Mouse (Mus musculus): ENCODE data around the gene Casz1.

Casz1 gene

GRCm38 (mm10) chr4:148804137-148804779 is at the start of gene Casz1:
Casz1 (plus strand) TSS chr4:148804429.
- peak; percentile 99 for DNase-seq

- DNase-seq, result no peak
Measured at GRCm38 (mm10) chr4:148758863-148759262, 45.4 kb upstream of the Casz1 start.

DNA sequence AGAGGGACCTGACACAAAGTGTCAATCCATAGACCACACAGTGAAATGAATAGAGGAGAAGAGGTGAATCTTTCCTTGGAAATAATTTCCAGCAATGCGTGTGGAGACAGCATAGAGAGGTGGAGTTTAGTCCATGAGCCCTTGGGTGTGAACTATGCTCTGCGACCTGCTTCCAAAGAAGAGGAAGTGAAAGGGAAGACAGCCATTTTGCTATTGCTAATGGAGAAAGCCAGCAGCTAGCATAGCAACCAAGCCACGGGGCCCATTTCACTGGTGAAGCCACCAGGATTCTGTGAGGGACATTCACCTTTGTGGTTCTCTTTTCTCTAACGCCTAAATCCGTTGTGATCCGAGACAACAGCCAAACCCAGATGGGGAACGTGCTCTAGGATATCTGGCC is 44.1 kb upstream of the Casz1 start:
- no peak for DNase-seq

- no peak for DNase-seq
Measured at GRCm38 (mm10) chr4:148766021-148766775, 38.0 kb upstream of the Casz1 start.

- DNase-seq, result peak; percentile 90
Measured at GRCm38 (mm10) chr4:148767655-148768305, 36.4 kb upstream of the Casz1 start.

DNA sequence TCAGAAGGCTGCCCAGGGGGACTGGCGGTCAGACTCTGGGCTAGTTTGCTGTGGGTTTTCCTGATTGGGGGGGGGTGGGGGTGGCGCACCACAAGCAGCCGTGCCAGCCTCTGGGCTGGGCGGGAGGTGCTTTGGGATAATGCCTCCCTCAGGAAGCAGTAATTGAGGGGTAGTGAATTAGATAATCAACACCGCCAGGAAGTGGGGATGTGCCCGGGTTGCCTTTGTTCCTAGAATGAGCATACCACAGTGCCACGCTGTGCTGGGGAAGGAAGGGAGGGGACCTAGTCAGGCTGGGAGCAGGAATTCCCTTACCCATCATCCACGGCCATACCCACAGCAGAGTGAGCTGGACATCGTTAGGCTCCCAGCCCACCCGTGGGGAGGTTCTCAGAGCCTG is 35.6 kb upstream of the Casz1 start:
- DNase-seq, result no peak

- peak; percentile 84 for DNase-seq
Measured at GRCm38 (mm10) chr4:148770582-148771408, 33.4 kb upstream of the Casz1 start.

DNA sequence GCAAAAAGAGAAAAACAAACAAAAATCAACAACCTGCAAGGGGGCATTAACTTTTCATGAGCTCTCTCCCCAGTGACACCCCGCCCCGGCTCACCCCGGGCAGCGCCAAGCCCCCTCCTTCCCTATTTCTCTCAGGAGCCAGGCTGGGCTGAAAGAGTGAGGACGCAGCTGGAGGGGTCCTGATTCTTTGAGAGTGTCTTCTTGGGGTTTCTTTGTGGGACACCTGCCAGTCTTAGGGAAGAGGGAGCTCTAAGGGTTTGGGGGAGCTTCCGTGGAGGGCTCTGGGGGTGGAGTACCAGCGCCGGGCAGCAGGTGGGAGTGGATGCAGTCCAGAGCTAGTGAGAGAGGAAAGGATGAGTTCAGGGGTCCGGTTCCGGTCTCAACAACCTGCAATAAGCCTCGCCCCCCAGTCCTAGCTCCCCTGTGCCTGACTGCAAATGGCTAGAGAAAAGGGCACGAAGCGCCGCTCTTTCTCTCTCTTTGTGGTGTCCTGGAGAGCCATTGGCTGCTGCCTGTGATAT is 32.8 kb upstream of the Casz1 start:
- DNase-seq, result no peak

GRCm38 (mm10) chr4:148772658-148773057 is 31.6 kb upstream of the Casz1 start:
- no peak for DNase-seq

DNA sequence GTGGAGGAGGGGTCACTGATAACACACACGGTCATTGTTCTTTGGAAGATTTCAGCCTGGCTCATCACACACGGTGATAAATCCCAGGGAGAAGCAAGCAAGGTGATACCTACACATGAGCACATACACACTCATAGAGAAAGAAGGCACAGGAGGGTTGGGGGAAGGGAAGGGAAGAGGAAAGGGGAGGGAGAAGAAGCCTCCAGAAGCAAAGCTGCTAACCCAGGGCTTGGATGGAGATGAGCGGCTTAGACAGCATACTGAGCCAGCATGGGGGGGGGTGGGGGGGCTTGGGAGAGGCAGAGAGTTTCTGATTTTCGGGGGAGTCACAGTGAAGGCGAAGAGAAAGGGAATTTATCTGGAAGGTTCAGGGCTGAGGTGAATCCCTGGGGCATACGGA is 30.2 kb upstream of the Casz1 start:
- no peak for DNase-seq

GRCm38 (mm10) chr4:148775476-148776269 is 28.6 kb upstream of the Casz1 start:
- peak; percentile 87 for DNase-seq

GRCm38 (mm10) chr4:148780097-148780621 is 24.1 kb upstream of the Casz1 start:
- peak; percentile 86 for DNase-seq

- no peak for DNase-seq
Measured at GRCm38 (mm10) chr4:148781516-148781915, 22.7 kb upstream of the Casz1 start.

DNA sequence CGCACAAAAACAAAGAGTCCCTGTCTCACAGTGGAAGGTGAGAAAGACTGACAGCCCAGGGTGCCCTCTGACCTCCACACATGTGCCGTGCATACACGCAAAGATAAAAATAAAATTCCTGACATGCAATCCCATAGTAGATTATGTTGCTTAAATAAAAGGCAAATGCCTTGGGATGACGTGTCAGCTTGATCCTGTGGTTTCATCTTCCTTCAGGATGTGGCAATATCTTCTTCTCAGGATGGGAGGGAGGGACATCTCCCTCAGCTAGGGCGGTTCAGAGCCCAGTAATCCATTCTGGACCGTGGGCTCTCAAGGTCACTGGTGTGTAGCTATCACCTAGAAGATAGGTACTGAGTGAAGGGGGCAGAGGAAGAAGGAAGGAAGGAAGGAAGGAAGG is 21.3 kb upstream of the Casz1 start:
- DNase-seq, result no peak

- DNase-seq, result peak; percentile 97
Measured at GRCm38 (mm10) chr4:148783760-148784159, 20.5 kb upstream of the Casz1 start.

DNA sequence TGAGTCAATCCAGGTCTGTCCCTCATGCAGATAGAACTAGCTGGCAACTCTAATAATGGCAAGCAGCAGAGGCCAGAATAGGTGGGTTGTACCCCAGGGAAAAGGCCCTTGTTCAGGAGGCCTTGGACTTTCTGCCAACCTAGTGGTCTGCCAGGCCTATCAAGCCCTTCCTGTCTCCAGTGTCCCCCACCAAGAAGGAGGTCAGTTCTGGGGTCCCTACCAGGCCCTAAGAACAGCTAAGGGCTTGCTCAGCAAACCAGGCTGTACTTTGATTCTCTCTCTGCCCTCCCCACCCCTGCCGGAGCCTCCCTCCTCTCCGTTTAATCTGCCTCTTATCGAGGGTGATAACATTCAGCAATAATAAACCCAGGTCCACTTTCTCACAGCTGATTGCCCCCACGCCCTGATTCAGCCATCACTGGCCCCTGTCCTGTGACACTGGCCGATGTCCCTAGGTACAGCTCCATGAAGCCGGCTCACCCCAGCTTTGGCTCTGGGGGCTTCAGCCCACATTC is 19.1 kb upstream of the Casz1 start:
- DNase-seq, result peak; percentile 90

DNA sequence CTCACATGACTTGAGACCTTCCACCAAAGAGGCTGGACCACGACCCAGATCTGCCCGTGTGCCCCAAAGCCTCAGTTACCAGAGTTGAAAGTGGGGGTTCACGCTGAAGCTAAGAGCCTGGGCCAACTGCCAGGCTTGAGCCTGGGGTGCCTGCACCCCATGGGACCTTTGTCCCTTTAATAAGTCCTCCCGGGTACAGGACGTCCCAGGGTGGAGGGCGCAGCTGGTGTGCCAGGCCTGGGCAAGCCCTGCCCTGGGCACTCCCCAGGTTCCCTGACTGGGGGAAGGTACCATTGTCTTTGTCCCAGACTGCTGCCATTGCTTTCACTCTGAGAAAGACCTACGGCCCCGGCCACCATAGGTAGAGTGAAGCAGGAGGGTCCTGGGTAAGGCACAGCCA is 18.2 kb upstream of the Casz1 start:
- DNase-seq, result no peak

GRCm38 (mm10) chr4:148790940-148791339 is 13.3 kb upstream of the Casz1 start:
- DNase-seq, result no peak

DNA sequence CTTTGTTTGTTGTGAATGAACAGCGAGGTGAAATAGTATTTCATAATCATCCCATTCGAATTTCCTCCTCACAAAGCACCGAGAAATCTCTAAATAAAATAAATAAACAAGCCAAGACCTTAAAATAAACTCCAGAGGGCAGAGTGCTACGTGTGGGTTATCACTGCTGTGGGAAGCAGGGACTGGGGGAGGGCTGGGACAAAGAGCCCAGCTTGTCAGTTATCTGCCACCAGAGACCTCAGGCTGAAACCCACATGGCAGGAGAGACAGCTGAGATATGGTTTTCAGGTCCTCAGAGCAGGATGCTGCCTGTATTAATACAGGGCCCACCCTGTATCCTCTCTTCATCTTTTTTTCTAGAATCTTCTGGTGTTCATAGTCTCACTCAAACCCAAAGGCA is 9.2 kb upstream of the Casz1 start:
- DNase-seq, result no peak

- DNase-seq, result no peak
Measured at GRCm38 (mm10) chr4:148797475-148798324, 6.5 kb upstream of the Casz1 start.

DNA sequence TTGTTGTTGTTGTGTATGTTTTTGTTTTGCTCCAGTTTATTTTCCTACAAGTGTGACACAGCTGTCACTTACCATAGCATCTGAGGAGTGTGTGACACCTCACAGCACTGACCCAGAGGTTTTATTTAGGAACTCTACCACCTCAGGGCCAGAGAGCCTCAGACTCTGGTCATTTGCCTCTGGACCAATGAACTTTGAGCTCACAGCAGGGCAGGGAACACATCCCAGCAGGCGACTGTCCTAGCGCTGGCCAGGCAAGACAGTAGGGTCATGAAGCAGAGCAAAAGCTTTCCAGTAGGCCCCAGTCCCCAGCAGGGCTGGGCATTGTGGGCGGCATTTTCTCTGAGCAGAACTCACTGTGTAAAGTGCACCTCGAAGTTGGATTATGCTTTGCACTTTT is 1.2 kb upstream of the Casz1 start:
- no peak for DNase-seq
